Mouse (Mus musculus) lung, postnatal 4 days (tissue): ENCODE results near the gene Srsf3.
A peak's percentile ranks its signal among the peaks of the same experiment; 100 is the strongest.

Source experiments
- DNase-seq, 2 experiments: peaks; one replicate each; pipeline ENCODE4 v3.0.0; 2021

Gene Srsf3

GRCm38 (mm10) chr17:29046863-29047262, 14.4 kb downstream of the Srsf3 start:
- no peak for DNase-seq

DNA sequence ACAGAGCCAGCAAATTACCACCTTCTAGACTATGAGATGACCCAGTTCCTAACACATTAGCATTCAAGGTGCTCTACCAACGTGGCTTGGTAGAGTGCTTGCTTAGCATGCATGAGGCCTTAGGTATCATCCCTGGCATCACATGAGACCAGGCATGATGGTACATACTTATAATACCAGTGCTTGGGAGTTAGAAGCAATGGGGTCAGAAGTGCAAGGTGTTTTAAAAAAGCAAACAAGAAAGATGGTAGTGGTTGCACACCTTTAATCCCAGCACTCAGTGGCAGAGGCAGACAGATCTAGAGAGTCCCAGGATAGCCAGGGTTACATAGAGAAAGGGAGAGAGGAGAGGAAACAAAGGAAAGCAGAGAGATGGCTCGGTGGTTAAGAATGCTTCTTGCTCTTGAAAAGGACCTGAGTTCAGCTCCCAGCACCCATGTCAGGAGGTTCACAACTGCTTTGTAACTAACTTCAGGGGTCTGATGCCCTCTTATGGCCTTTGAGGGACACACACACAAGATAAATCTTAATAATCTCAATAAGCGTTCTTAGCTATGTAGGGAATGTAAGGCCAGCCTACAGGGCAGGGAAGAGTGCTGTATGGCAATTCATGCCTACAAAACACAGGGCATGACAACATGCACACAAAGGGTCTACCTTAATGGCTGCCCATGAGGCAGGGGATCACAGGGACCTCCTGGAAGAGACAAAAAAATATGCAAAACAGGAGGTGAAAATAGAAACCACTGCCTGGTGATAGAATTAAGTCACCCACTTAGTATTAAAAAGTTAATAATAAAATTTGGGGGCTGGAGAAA, 15.5 kb downstream of the Srsf3 start:
- DNase-seq: no peak

GRCm38 (mm10) chr17:29048748-29049507, 16.5 kb downstream of the Srsf3 start:
- peak; percentile 86 to 91 for DNase-seq

- no peak for DNase-seq
These were observed 17.1 kb downstream of the Srsf3 start for GRCm38 (mm10) chr17:29049508-29049889.

DNA sequence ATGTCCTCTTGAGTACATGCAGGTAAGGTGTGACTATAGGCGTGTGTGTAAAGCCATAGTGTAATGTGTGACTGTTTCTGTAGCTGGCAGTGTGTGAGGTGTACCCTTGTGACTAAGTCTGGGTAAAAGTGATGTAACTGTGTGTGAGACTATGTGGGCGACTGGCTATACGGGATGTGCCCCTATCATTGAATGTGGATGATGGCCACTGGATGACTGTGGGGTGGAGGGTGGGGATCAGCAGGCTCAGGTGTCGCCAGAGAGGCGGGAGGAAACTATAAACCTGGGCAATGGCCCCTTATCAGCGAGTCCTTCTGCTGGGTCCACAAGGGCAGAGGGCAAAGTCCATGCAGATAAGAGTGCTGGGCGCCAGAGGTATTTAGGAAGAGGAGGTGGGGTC, 17.5 kb downstream of the Srsf3 start:
- DNase-seq: no peak

DNA sequence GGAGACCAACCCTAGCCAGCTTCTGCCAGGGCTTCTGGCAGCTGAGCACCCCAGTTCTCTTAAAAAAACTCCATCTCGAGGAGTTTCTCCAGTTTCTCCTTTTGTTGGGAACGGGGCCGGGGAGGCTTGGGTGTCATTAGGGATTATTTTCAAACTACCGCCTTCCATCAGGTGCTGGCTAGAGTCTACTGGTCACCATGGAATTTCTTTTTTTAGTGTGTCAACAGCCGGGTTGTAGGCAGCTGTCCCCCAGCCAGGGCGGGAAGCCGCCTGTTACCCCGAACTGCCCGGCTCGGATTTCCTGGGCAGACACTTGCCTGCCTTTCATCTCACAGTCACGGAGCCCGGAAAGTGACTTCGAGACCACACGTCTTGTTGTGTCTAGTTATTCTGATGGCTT, 18.4 kb downstream of the Srsf3 start:
- no peak for DNase-seq

DNA sequence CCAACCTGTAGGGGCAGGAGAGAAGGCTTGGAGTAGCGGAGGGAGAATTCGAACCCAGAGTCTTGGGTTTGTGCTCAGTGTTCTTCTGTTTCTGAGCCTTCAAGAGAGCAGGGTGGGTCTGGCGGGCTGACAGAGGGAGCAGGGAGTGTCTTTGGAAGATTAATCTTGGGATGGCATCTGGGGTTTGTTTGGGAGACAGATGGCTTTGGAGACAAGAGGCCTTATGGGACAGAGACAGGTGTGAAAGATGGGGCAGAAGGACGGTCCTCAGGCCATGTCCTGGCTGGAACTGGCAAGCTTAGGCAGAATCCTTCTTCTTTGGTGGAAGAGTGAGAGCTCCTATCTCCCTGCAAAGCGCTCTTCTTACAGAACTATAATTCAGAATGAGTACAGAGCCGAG, 20.6 kb downstream of the Srsf3 start:
- DNase-seq: no peak

DNA sequence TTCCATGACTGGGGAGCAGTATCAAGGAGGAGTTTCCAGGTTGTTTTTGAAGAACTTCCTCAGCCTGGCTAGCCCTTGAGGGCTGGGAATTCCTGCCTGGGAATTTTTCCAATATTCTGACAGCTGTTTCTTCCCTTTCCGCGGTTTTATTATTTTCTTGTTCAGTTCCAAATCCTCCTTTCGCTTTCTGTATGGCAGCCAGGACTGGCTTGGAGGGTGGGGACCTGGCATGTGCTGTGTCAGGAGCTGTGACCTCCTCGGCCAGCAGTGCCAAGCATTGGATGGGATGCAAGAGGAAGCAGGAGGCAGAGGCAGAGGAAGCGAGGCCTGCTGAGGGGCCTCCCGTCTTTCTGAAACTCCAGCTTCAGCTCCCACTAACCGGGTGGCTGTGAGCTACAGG, 21.4 kb downstream of the Srsf3 start:
- DNase-seq: peak; percentile 68 to 85

DNA sequence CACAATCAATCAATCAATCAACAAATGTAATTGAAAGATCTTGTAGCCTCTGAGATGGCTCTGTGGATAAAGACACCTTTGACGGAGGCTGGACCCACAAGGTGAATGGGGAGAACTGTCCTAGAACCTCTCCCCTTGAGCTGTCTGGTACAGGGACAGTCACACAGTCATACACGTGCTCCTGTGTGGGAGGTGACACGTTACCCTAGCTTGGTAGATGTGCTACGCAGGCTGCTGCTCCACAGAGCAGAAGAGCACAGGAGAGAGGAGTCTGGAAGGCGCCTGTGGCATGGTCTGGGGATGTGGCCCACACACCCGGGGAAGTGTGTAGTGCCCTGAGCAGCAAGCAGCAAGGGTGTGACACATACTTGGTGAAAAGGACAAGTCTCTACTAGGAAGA, 22.0 kb downstream of the Srsf3 start:
- DNase-seq: no peak

DNA sequence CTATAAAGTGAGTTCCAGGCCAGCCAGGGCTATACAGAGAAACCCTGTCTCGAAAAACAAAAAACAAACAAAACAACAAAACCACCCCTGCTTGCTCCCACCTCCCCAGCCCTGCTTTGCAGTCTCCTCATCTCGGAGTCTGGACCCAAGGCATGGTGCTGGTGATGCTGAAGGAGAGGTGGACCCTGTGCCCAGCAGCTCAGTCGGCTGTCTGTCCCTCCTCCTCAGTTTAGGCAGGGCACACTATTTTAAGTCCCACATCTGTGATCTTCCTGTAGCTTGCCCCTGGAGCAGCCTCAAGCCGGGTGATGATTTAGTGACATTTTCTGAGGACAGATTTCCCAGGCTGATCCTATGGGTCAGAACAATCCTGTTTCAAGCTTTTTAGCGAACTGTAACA, 23.2 kb downstream of the Srsf3 start:
- no peak for DNase-seq

- DNase-seq: no peak
These were observed 23.8 kb downstream of the Srsf3 start for GRCm38 (mm10) chr17:29056207-29056606.

DNA sequence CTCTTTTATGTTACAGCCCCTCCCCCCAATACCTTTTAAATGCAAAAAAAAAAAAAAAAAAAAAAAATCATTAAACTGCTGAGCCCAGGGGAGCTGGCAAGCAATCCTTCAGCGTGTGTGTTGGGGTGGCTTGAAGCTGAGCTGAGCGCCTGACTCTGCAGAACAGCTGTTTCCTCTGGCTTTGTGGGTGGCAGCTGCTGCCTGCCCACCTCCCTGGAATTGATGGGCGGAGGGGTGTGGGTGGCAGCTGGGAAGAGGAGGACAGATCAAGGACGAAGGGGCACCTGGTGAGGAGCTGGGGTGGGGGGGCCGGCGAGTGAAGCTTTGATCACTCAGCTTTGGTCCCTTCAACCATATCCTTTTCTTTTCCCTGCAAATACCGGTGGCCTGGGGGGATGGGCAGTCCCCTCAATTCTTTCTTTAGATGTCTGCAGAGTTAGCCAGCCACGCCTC, 24.3 kb downstream of the Srsf3 start:
- DNase-seq: no peak

DNA sequence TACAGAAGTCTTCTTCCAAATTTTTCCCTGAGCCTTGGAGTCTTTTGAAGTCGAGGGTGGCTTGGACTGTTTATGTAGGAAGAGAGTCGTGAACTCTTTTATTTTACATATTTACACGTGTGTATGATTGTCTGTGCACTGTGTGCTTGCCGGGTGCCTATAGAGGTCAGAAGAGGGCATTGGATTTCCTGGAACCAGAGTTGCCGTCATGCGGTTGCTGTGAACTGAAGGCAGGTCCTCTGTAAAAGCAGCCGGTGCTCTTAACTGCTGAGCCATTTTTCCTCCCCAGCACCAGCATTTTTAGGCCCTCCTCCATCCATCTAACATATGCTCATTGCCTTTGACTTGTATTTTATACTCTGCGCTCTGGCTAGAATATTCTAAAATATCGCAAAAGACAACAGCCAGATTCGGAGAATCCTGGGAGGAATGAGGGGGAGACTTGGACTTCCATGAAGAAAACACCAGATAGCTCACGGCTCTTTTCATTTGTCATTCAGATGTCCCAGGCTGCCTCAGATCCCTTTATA, 25.0 kb downstream of the Srsf3 start:
- DNase-seq: no peak

DNA sequence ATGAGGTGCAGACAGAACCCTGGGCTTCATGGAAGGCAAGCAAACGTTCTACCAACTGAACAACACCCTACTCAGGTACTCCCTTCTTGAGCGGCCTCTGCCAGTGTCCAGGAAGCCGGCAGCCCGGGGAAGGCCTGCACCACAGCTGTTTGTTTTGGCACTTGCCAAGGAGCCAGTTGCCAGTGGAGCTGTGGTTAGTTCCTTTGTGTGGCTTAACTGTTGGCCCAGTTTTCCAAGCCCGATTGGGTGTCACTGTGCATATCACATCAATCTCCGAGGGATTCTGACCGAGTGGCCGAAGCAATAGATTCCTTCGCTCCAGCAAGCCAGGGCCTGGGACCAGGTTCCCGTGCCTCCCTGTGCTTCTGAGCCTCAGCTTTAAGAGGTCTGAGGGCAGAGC, 25.5 kb downstream of the Srsf3 start:
- DNase-seq: peak; percentile 51 to 77

DNA sequence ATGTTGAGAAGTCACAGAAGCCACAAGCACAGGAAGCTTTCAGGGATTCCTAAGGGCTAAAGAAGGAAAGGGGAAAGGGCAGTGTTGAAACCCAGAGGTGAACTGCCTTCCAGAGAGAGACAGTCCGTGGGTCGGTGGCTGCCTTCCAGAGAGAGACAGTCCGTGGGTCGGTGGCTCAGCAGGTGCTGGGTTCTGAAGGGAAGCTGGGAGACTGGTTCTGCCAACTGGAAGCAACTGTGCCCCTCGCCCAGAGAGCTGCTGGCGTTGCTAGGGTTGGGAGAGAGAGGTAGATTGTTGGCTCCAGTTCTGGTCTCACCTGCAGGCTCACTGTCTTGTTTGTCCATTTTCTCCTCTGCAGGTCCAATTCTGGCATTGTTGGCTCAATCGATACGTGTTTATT, 26.1 kb downstream of the Srsf3 start:
- DNase-seq: no peak

DNA sequence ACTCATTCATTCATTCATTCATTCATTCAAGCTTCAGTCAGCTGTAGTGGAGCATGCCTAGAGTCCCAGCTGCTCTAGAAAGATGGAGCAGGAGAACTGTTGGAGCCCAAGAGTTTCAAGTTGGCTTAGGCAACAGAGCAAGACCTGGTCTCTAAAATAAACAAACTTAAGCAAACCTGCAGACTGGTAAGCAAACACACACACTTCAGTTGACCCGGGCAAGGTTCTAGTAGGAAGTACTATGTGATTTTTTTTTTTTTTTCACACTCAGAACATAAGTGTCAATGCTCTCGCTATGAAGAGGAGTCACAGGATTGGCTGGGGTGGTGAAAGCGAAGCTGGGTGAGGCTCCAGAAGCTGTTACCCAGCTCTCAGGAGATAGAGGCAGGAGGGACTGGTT, 27.2 kb downstream of the Srsf3 start:
- no peak for DNase-seq

DNA sequence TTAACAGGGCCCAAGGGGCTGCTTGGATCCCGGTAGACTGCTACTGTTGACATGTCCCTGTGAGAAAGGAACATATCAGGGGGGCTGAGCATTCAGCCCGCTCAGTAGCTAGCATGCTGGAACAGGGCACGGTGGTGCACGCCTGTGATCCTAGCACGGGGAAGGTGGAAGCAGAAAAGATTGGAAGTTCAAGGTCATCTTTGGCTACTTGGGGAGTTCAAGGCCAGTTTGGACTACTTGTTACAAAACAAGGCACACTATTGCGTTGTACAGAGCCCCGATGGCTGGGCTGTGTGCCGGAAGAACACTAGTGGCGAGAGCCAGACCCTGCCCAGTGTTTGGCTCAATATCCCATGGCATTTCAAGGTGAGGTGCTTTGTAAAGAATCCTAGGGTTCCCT, 28.5 kb downstream of the Srsf3 start:
- DNase-seq: no peak

DNA sequence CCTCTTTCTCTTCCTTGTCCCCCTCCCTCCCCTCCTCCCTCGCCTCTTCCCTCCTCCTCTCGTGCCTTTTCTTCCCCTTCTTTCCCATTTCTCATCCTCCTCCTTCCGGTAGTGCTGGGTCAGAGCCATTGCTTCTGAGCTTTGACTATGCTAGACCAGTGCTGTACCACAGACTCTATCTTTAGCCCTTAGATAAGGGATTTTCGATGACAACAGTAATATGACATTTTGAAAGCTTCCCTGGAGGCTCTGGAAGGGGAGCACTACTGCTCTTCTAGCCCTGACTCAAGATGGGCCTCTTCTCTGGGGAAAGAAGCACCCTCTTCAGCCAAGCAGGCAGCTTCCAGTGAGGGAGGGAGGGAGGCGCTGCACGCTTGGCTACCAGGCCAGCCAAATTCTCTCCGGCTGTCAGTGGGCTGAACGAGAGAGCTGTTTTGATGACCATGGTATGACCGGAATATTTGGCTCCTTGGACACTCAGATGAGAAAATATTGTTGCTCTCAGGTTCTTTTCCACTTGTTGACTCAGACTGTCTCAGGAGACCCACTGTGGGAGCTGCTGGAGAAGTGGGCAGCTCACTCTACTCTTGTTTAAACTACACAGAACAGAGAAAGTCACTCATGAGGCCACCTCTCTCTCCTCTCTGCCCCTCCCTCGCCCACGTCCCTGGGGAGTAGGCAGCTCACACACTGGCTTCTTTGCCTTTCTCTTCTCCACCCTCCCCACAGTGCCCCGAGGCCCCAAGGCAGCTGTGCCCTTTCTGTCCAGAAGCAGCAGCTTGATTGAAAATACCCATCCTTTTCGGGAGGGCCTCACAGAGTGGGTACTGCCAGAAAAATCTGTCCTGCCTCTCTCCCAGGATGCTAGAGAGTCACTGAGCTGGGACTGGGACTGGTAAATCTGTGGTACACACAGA, 29.9 kb downstream of the Srsf3 start:
- no peak for DNase-seq

- no peak for DNase-seq
These were observed 30.9 kb downstream of the Srsf3 start for GRCm38 (mm10) chr17:29063121-29063987.

GRCm38 (mm10) chr17:29063988-29064285, 31.5 kb downstream of the Srsf3 start:
- DNase-seq: peak in 1 of 2 experiments; percentile 4

DNA sequence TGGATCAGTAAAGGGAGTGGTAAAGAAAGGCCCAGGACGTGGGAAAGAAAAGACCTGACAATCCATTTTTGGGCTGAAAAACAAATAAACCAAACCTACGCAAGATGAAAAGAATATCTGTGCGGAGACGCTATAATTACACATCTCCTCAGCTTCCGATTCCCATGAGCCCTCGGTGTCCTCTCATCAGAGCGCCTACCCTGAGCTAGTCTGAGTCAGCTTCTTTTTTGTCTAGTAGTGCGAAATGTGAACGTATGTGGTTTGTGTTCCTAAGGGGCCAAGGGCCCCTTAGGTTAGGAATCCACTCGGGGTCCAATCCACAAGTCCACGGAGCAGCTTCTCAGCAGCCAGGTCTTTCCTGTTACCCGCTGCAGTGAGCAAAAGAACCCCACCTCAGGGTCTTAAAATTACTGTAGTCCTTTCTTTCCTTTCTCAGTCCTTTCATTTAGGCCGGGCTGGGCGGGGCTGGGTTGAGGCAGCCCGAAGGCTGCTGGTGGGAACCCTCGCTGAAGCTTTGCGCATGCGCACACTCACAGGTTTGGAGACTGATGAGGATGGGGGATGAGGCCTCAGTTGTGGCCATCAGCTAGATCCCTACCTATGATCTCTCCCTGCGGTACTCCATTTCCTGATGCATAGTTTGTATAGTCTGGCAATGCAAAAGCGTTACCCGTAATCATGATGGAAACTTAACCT, 33.0 kb downstream of the Srsf3 start:
- peak in 1 of 2 experiments; percentile 9 for DNase-seq
